Mouse (Mus musculus): ENCODE results near the gene Gm10762.

DNA sequence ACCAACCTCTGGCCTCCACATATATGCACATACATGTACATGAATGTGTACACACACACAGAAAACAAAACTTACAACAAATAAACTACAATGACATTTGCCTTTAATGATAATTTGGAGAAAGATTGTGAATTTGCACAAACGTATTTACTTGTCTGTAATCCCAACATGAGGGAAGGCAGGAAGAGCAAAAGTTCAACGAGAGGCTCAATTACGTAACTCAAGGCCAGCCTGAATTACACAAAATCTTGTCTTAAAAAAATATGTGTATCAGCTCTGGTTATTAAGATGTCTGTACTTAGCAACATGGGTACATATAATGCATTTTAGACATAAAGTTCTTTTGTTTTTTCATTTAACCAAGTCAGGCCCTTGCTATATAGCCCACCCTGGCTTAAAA lies 31.3 kb downstream of the Gm10762 start:
- no peak for TF ChIP-seq ZC3H11A (IDR thresholded peaks at IDR 0.05; ENCODE audit: borderline replicate concordance, low read depth, low read length)
- no peak for TF ChIP-seq CHD2 (IDR thresholded peaks at IDR 0.05; ENCODE audit: low read depth, low read length)
- TF ChIP-seq HCFC1 (IDR thresholded peaks at IDR 0.05; ENCODE audit: borderline replicate concordance, insufficient read depth, low read length) = no peak
